Mouse (Mus musculus) C2C12 (cell line): ENCODE measurements around the gene Zfp52. TPM values are rescaled to one million over a fixed set of nuclear protein-coding genes. Genes with fewer than 3 reads are reported as not detected.

Experiments used
- H3K27me3 ChIP-seq: one replicate; pipeline ENCODE4 v1.6.1; 2011; ENCODE audit not compliant: control insufficient read depth, insufficient read depth, insufficient read length
- H3K36me3 ChIP-seq: one replicate; pipeline ENCODE4 v1.6.1; 2011; ENCODE audit not compliant: control insufficient read depth, insufficient read depth
- H3K4me3 ChIP-seq: one replicate; pipeline ENCODE4 v1.5.1; 2011; ENCODE audit warnings: mild to moderate bottlenecking, control low read depth; ENCODE audit not compliant: poor library complexity, insufficient read depth, severe bottlenecking
- H3K79me2 ChIP-seq: one replicate; pipeline ENCODE4 v1.6.1; 2011; ENCODE audit not compliant: control insufficient read depth, insufficient read depth
- H3K79me3 ChIP-seq: one replicate; pipeline ENCODE4 v1.6.1; 2011; ENCODE audit warnings: low read depth, control low read depth
- H3ac ChIP-seq: one replicate; pipeline ENCODE3; 2011; ENCODE audit warnings: low read depth; ENCODE audit not compliant: control insufficient read depth, insufficient read length
- CEBPB ChIP-seq: IDR thresholded peaks from one replicate; pipeline ENCODE4 v1.6.1; 2011; ENCODE audit warnings: low read depth, mild to moderate bottlenecking, control low read depth, moderate library complexity
- CTCF ChIP-seq: IDR thresholded peaks from one replicate; pipeline ENCODE4 v1.5.1; 2011; ENCODE audit not compliant: control insufficient read depth, insufficient read depth, insufficient read length
- FOSL1 ChIP-seq: IDR thresholded peaks from one replicate; pipeline ENCODE4 v1.8.0; 2011; ENCODE audit warnings: mild to moderate bottlenecking, low read length; ENCODE audit not compliant: poor library complexity, insufficient read depth, severe bottlenecking
- MAX ChIP-seq: IDR thresholded peaks from one replicate; pipeline ENCODE4 v1.6.1; 2011; ENCODE audit warnings: mild to moderate bottlenecking, control low read depth
- MYOD1 ChIP-seq: IDR thresholded peaks from one replicate; pipeline ENCODE4 v1.6.1; 2011; ENCODE audit warnings: low read depth; ENCODE audit not compliant: control insufficient read depth, insufficient read length
- MYOG ChIP-seq: IDR thresholded peaks from one replicate; pipeline ENCODE4 v1.6.1; 2011; ENCODE audit not compliant: control insufficient read depth, insufficient read length; ENCODE audit errors: extremely low read depth
- USF1 ChIP-seq: IDR thresholded peaks from one replicate; pipeline ENCODE4 v1.6.1; 2011; ENCODE audit warnings: low read depth, mild to moderate bottlenecking, control low read depth, moderate library complexity
- polyA plus RNA-seq: library from polyadenylated mRNA; unstranded; fragments of >200 nt; fragmentation: generic; extraction: Trizol; gene quantifications from one replicate; pipeline ENCODE4 v1.2.1, GENCODE M21; 2012; ENCODE audit warnings: missing spikeins

The Zfp52 gene
- polyA plus RNA-seq, 1 experiment, result 2.8 TPM

- Histone ChIP-seq H3K79me3 (peaks cover 3% of the 10 kb centered on the region), H3K27me3 (no peaks in the 10 kb centered on the region), H3K4me3 (no peak overlapping the region), H3K36me3 (peaks cover 47% of the 10 kb centered on the region), H3ac (no peak overlapping the region), H3K79me2 (no peaks in the 10 kb centered on the region)
- TF ChIP-seq CEBPB, result no peak
- no peak for TF ChIP-seq MAX
- TF ChIP-seq MYOG, result no peak
- no peak for TF ChIP-seq CTCF
Observed at GRCm38 (mm10) chr17:21506258-21506657, 29.1 kb upstream of the Zfp52 start.

- Histone ChIP-seq H3K4me3 (no peak overlapping the region), H3K27me3 (no peaks in the 10 kb centered on the region), H3ac (no peak overlapping the region), H3K79me3 (peaks cover 2% of the 10 kb centered on the region), H3K36me3 (peaks cover 41% of the 10 kb centered on the region), H3K79me2 (no peaks in the 10 kb centered on the region)
- TF ChIP-seq USF1 (no peak), CTCF (no peak), MAX (no peak), CEBPB (no peak), MYOD1 (no peak), FOSL1 (no peak), MYOG (no peak)
Observed at GRCm38 (mm10) chr17:21509756-21510155, 25.6 kb upstream of the Zfp52 start.

GRCm38 (mm10) chr17:21515403-21516105, 19.8 kb upstream of the Zfp52 start:
- TF ChIP-seq CEBPB (no peak), FOSL1 (no peak), MAX (no peak), MYOG (no peak), MYOD1 (no peak), CTCF (peak; percentile 40), USF1 (no peak)
- H3K79me3 ChIP-seq, result no peaks in the 10 kb centered on the region
- no peaks in the 10 kb centered on the region for H3K79me2 ChIP-seq
- H3K36me3 ChIP-seq, result peaks cover 8% of the 10 kb centered on the region
- H3K27me3 ChIP-seq, result no peaks in the 10 kb centered on the region
- peak overlapping the region; percentile 50 for H3K4me3 ChIP-seq
- H3ac ChIP-seq, result peak overlapping the region; percentile 15

GRCm38 (mm10) chr17:21516201-21517129, 18.9 kb upstream of the Zfp52 start:
- Histone ChIP-seq H3K27me3 (no peaks in the 10 kb centered on the region), H3K36me3 (peaks cover under 1% of the 10 kb centered on the region), H3K79me3 (no peaks in the 10 kb centered on the region), H3K79me2 (no peaks in the 10 kb centered on the region), H3K4me3 (peak overlapping the region; percentile 50), H3ac (peak overlapping the region; percentile 76)
- TF ChIP-seq FOSL1, result no peak
- TF ChIP-seq MYOG, result no peak
- no peak for TF ChIP-seq MYOD1
- no peak for TF ChIP-seq CTCF
- TF ChIP-seq MAX, result peak; percentile 81
- TF ChIP-seq USF1, result no peak

- no peak overlapping the region for H3K4me3 ChIP-seq
- H3K27me3 ChIP-seq, result no peaks in the 10 kb centered on the region
- H3K36me3 ChIP-seq, result no peaks in the 10 kb centered on the region
- H3ac ChIP-seq, result peak overlapping the region; percentile 15
- no peak for TF ChIP-seq USF1
- TF ChIP-seq FOSL1, result no peak
- no peak for TF ChIP-seq MAX
- TF ChIP-seq CEBPB, result no peak
- no peak for TF ChIP-seq MYOG
- TF ChIP-seq CTCF, result no peak
- no peak for TF ChIP-seq MYOD1
- no peaks in the 10 kb centered on the region for H3K79me2 ChIP-seq
- no peaks in the 10 kb centered on the region for H3K79me3 ChIP-seq
Observed at GRCm38 (mm10) chr17:21517130-21517671, 18.1 kb upstream of the Zfp52 start.
